Mouse (Mus musculus) thymus, postnatal 0 days (tissue): ENCODE measurements around the gene Ubn1. TPM values are rescaled to one million over a fixed set of nuclear protein-coding genes. Genes with fewer than 3 reads are reported as not detected.

Experiments used
- DNase-seq: peaks from one replicate; pipeline ENCODE4 v3.0.0-alpha.2; 2015; ENCODE audit warnings: low spot score
- polyA plus RNA-seq: library from polyadenylated mRNA; unstranded; fragments of >200 nt; fragmentation: Nextera tagmentation; extraction: Ambion mirVana; gene quantifications from 2 replicates; pipeline ENCODE4 v1.2.1, GENCODE M21; 2015

Ubn1 gene
- polyA plus RNA-seq, 1 experiment from 2014 or later = 33.0 TPM

GRCm38 (mm10) chr16:5071974-5072373 lies 22.1 kb downstream of the Ubn1 start:
- no peak for DNase-seq

- no peak for DNase-seq
These were observed 24.5 kb downstream of the Ubn1 start for GRCm38 (mm10) chr16:5074341-5074740.

GRCm38 (mm10) chr16:5085196-5085595 lies 35.3 kb downstream of the Ubn1 start:
- DNase-seq = no peak

GRCm38 (mm10) chr16:5086179-5086578 lies 36.3 kb downstream of the Ubn1 start:
- DNase-seq = no peak

GRCm38 (mm10) chr16:5089021-5089420 lies 39.2 kb downstream of the Ubn1 start:
- no peak for DNase-seq

GRCm38 (mm10) chr16:5093285-5093684 lies 43.4 kb downstream of the Ubn1 start:
- no peak for DNase-seq

GRCm38 (mm10) chr16:5096504-5096903 lies 46.6 kb downstream of the Ubn1 start:
- no peak for DNase-seq

- no peak for DNase-seq
These were observed 51.1 kb downstream of the Ubn1 start for GRCm38 (mm10) chr16:5101000-5101399.

- DNase-seq = no peak
These were observed 60.0 kb downstream of the Ubn1 start for GRCm38 (mm10) chr16:5109877-5110276.

- DNase-seq = no peak
These were observed 61.2 kb downstream of the Ubn1 start for GRCm38 (mm10) chr16:5111021-5111420.

GRCm38 (mm10) chr16:5113002-5113550 lies 63.2 kb downstream of the Ubn1 start:
- no peak for DNase-seq

- DNase-seq = no peak
These were observed 63.7 kb downstream of the Ubn1 start for GRCm38 (mm10) chr16:5113582-5113981.

- DNase-seq = no peak
These were observed 69.5 kb downstream of the Ubn1 start for GRCm38 (mm10) chr16:5119385-5119784.

- DNase-seq = no peak
These were observed 70.0 kb downstream of the Ubn1 start for GRCm38 (mm10) chr16:5119845-5120244.

GRCm38 (mm10) chr16:5123476-5123875 lies 73.6 kb downstream of the Ubn1 start:
- no peak for DNase-seq

- DNase-seq = no peak
These were observed 80.3 kb downstream of the Ubn1 start for GRCm38 (mm10) chr16:5130196-5130595.

GRCm38 (mm10) chr16:5130766-5131165 lies 80.9 kb downstream of the Ubn1 start:
- no peak for DNase-seq

- DNase-seq = no peak
These were observed 81.5 kb downstream of the Ubn1 start for GRCm38 (mm10) chr16:5131251-5131922.

- DNase-seq = no peak
These were observed 82.5 kb downstream of the Ubn1 start, which contains the start of gene Ppl for GRCm38 (mm10) chr16:5132401-5132801. Gene Ppl (minus strand): TSS chr16:5132421.

- no peak for DNase-seq
These were observed 84.9 kb downstream of the Ubn1 start for GRCm38 (mm10) chr16:5134623-5135330.

- no peak for DNase-seq
These were observed 85.8 kb downstream of the Ubn1 start for GRCm38 (mm10) chr16:5135551-5136261.
